Mouse (Mus musculus): ENCODE measurements around the gene Stx7. TPM values are rescaled to one million over a fixed set of nuclear protein-coding genes. Genes with fewer than 3 reads are reported as not detected.
A peak's percentile ranks its signal among the peaks of the same experiment; 100 is the strongest.
"Not testable (repeated sequence)": the region's sequence is repeated elsewhere in the genome, so short reads cannot be mapped to it uniquely, and the experiment has no call there.

Stx7 gene
- total RNA-seq (2021), result 100 to 1,000 TPM; 131 to 136 TPM
- long read RNA-seq, experiment 1, transcript Stx7-205 (10 exons, 3,435 nt), result major isoform, 88 of 104 reads
- long read RNA-seq, experiment 1, partial matches to known transcripts, result 3 of 104 reads
- long read RNA-seq, experiment 1, other reads (novel, unspliced or antisense), result 11 of 104 reads
- long read RNA-seq, experiment 2, transcript Stx7-205 (10 exons, 3,435 nt), result major isoform, 141 of 163 reads
- long read RNA-seq, experiment 2, partial matches to known transcripts, result 5 of 163 reads
- long read RNA-seq, experiment 2, other reads (novel, unspliced or antisense), result 15 of 163 reads

DNA sequence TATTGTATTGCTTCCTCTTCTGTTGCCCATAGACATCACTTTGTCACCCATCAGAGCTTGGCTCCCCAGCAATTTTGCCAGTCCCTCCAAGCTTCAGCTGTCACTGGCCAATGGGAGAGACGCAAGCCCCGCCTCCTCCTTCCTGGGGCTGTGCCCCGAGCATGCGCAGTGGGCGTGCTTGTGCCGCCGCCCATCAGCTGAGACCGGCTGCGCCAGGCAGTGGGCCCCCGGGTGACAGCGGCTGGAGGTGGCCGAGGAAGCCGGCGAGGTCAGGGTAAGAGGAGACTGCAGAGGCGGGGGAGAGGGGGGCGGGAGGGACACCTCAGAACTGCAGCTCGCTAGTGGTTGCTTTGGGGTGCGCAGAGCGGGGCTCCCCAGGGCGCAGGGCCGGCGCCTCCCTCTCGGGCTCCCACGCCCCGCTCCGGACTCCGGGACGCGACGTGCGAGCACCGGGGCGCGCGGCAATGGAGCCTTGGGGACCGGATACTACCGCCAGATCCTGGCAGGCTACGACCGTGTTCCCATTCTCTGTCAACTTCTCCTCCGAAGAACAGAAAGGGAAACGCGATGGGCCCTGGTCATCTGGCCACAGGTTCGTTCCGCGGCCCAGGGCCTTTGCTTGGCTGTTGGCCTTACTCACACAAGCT lies at the start of gene Stx7:
Gene Stx7, plus strand, starts transcription at position 168 of the 647 bp plus-strand sequence.
- peak; percentile 93 for DNase-seq (ENCODE audit: low spot score in 2 of 2)
- no peak for TF ChIP-seq CTCF (conservative IDR thresholded peaks at IDR 0.05)
- Histone ChIP-seq H3K27ac (peak within 1 kb of the TSS; percentile 94), H3K4me3 (peak within 1 kb of the TSS; percentile 70)

DNA sequence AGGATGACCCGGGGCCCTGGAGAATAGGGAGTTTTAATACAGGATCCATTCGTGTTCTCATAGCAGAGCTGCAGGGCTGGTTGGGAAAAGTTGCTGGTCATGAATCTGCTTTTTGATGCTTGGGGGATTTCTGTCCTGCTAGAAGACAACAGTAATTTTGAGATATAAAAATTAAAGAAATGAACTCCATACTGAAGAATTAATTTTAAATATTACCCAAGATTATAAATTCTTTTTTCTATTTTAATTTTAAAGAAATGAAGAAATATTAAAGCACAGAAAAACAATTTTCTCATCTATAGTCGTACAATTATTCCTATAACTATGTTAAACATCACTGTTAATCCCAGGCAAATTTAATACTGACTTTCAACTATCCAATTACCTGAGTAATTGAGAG lies 47.3 kb upstream of the Stx7 start, which contains the start of gene Taar8c:
Gene Taar8c, minus strand, starts transcription at position 101 of the 400 bp plus-strand sequence.
- H3K4me3 ChIP-seq, result not testable (repeated sequence)

DNA sequence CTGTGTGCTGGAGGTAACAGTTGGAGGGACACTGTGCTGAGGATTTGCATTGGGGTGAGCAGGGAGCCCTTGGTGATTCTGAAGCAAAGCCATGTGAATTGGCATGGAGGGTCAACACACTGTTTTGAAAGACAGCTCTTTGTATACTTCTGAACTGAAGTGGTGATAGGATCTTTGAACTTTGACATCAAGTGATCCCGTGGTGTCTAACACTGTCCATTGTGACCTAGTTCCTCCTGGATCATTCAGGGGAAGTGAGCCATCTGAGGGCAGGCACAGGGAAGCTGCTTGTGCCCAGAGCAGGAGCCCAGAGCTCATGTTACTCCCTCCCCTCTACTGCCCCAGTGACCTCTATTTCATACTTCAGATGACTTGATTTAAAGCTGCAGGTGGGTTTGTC lies 45.8 kb upstream of the Stx7 start:
- not testable (repeated sequence) for H3K27ac ChIP-seq; DNase-seq (ENCODE audit: low spot score in 2 of 2); H3K4me3 ChIP-seq

More for the DNA sequence above, 47.3 kb upstream of the Stx7 start, which contains the start of gene Taar8c:
- H3K27ac ChIP-seq; DNase-seq (ENCODE audit: low spot score in 2 of 2): not testable (repeated sequence)

DNA sequence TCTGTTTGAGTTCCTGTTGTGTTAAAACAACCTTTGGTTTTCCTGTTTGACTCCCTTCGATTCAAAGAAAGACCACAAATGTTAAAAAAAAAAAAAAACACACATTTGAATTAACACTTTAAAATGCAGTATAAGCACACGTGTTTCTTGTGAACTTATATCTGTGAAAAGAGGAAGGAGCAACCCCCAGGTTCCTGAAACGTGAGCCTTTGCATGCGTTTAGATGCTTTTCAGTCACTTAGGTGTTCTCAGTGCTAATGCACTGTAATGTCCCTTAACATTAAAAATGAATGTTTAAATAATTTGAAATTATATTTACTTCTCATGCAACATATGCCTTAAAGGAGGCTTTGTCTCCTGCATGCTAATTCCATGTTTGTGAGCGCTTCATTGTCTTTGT lies 41.4 kb upstream of the Stx7 start:
- DNase-seq (ENCODE audit: low spot score in 2 of 2), result no peak
- no peak for TF ChIP-seq CTCF (conservative IDR thresholded peaks at IDR 0.05)
- no peak overlapping the region for H3K27ac ChIP-seq
- no peak overlapping the region for H3K4me3 ChIP-seq

DNA sequence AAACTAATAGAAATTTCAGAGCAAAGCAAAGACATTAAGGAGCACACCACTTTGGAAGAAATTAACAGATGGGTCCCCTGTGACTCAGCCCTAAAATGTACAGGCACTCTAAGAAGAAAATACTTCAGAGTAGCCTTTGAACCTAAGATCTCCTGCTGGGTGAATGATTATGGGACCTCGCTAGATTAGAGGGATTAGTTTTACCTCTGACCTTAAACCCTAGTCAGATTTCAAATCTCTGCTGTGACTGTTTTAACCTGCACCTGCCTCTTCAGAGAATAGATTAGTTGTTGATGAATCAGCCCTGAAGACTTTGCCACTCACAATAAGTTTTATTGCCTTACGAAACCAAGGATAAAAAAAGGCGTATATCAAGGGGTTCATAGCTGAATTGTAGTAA lies 40.9 kb upstream of the Stx7 start:
- no peak overlapping the region for H3K4me3 ChIP-seq
- no peak for DNase-seq (ENCODE audit: low spot score in 2 of 2)
- no peak overlapping the region for H3K27ac ChIP-seq
- no peak for TF ChIP-seq CTCF (conservative IDR thresholded peaks at IDR 0.05)

DNA sequence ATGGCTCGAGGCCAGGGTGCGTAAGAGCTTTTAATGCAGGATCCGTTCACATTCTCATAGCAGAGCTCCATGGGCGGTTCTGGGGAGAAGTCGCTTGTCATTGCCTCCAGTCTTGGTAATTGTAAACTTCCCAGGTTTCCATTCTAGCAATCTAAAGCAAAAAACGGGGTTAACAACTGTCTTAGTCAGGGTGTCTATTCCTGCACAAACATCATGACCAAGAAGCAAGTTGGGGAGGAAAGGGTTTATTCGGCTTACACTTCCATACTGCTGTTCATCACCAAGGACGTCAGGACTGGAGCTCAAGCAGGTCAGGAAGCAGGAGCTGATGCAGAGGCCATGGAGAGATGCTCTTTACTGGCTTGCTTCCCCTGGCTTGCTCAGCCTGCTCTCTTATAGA lies 39.7 kb upstream of the Stx7 start, which contains the start of gene Taar9:
Gene Taar9, minus strand, starts transcription at position 101 of the 400 bp plus-strand sequence.
- H3K27ac ChIP-seq; DNase-seq (ENCODE audit: low spot score in 2 of 2); H3K4me3 ChIP-seq: not testable (repeated sequence)

DNA sequence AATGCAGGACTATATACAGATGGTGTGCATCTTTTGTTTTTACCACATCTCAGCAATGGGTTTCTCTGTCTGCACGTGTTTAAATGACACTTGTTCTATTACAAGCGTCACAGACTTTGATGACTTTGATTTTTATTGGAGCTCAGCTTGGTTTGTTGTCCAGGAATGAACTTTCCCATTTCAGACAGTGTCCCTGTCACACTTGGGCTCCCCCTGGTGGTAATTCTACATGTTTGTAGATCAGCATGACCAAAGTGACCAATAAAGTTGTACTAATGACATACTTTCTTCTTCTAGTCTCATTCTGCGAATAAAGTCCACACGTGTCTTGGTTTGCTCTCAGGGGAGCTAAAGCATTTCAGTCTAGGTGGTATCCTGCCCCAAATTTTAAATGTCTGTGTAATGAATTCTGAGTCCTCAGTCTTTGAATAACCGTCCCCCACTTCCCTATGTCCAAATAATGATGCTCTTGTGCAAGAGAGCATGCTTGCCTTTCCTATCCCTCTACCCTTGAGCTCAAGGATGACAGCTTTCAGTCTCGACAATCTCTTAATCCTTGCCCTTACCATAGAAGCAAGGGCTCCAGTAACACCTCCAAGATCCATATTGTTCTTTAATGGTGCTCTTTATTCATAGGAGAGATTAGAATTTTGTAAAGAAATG lies 37.9 kb upstream of the Stx7 start:
- H3K4me3 ChIP-seq, result no peak overlapping the region
- TF ChIP-seq CTCF (conservative IDR thresholded peaks at IDR 0.05), result peak; percentile 86
- peak; percentile 36 to 38 for DNase-seq (ENCODE audit: low spot score in 2 of 2)
- H3K27ac ChIP-seq, result no peak overlapping the region

DNA sequence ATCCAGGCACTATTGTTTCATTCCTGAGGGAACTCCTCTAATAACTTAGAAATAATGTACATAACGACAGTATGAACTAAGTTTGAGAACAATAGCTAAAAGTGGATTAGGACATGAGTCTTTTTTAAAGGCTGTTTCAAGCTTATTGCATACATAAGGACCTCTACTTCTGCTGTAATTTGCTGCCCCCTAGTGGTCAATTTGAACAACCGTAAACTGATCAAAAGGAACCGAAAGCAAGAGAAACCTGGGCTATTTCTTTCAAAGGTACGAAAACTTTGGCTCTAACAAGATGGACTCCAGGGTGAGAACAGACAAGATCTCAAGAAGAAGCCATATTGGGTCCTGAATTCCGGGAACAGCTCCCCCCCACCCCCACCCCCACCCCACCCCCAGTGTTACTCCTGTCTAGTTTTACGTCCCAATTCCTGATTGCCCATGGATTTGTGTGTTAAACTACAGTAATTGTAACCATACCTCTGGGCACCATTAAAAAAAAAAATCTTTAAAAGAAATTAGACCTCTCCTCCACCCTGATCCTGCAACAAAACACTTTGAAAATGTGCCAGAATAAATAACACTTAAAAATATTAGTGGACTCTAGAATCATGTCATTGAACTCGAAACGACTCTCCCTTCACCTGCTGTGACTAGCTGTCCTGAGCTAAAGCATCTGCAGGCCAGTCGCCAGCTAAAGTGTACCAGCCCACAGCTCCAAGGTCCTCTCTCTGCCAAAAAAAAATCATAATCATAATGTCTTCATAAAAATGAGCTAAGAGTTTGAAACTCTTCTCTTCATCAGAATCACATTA lies 17.4 kb upstream of the Stx7 start:
- peak; percentile 86 for TF ChIP-seq CTCF (conservative IDR thresholded peaks at IDR 0.05)
- no peak overlapping the region for H3K27ac ChIP-seq
- peak; percentile 68 to 70 for DNase-seq (ENCODE audit: low spot score in 2 of 2)
- H3K4me3 ChIP-seq, result peak overlapping the region; percentile 32

DNA sequence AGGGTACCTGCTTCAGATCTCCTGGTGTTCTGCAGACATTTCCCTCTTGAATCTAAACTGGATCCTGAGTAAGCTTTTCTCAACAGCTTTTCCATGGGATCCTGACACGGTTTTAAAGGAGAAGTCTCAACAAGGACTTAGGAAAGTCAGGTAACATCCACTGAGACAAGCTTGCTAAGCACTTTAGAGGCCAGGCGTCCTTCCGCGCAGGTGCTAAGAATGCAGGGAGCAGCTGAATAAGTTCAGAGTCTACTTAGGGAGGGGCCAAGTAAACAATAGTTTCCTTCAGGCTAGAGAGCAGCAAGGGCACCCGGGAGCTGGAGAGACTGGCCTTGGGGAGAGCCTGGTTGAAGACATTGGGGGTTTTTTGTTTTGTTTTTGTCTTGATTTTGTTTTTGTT lies 16.8 kb upstream of the Stx7 start:
- TF ChIP-seq CTCF (conservative IDR thresholded peaks at IDR 0.05), result no peak
- DNase-seq (ENCODE audit: low spot score in 2 of 2), result no peak

DNA sequence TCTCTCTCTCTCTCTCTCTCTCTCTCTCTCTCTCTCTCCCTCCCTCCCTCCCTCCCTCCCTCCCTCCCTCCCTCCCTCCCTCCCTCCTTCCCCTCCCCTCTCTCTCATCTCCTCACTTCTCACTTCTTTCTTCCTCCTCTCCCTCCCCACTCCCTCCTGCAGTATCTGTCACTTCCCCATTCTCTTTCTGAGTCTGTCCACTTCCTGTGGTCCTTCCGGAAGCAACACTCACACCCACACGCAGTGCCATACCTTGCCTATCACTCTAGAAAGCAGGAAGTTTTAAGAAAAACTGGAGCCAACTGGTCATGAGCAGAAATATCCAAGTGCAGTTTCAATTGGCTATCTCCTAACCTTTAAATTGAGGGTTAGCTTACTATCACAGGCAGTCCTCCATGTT lies 16.0 kb upstream of the Stx7 start:
- H3K27ac ChIP-seq, result no peak overlapping the region
- no peak for DNase-seq (ENCODE audit: low spot score in 2 of 2)

More for the DNA sequence above, 16.8 kb upstream of the Stx7 start:
- Histone ChIP-seq H3K4me3 (no peak overlapping the region), H3K27ac (no peak overlapping the region)

DNA sequence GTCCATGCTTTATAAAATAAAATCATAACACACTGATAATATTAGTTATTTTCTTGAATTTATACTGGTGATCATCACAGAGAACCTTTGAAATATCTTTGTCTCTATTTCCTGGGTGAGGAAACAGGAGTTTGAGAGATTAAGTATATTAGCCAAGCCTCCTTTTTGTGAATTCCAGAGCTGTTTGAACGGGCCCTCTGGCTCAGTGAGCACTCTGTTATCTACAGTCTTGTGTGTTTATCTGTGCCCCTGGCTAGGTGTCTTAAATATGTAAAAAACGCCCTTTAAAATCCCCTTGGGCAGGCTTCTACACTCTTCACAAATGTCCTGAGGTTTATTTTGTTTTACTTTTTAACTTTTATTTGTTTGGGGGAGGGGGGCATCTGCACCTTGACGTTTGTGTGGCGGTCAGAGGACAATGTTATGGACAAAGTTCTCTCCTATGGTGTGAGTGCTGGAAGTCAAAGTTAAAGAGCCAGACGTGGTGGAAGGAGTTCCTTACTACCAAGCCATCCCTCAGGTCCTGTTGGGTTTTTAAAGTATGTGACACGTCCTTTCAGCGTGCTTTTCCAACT lies 14.9 kb upstream of the Stx7 start:
- DNase-seq (ENCODE audit: low spot score in 2 of 2), result no peak
- H3K4me3 ChIP-seq, result no peak overlapping the region
- no peak for TF ChIP-seq CTCF (conservative IDR thresholded peaks at IDR 0.05)
- H3K27ac ChIP-seq, result no peak overlapping the region

More for the DNA sequence above, 16.0 kb upstream of the Stx7 start:
- TF ChIP-seq CTCF (conservative IDR thresholded peaks at IDR 0.05), result no peak
- no peak overlapping the region for H3K4me3 ChIP-seq

DNA sequence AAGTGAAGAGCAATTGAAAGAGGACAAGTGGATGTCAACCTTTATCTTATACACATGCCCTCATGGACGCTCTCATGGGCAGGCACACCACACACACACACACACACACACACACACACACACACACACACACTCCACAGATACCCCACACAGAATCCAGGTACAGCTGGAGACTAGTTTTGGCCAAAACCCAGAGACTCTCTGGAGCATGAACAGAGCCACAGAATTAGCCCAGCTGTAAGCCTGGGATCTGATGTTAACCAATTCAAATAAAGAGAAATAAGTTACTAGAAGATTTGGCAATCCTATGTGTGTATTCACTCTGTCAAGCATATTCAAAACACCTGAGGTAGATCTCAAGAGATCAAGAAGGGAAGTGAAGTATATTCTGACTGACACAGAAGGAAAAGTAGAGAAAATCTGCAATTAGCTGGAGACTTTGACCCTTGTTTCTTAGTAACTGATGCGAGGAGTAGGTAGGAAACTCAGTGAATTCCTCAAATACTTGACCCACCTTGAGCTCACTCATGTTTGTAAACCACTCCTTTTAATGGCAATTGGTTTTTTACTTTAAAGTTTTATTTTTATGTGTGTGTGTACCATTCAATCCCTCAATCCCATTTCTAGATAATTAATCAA lies 10.4 kb upstream of the Stx7 start:
- no peak for TF ChIP-seq CTCF (conservative IDR thresholded peaks at IDR 0.05)
- no peak for DNase-seq (ENCODE audit: low spot score in 2 of 2)
- no peak overlapping the region for H3K4me3 ChIP-seq
- H3K27ac ChIP-seq, result no peak overlapping the region

Data from layer of hippocampus, adult 2 months (tissue).